Mouse (Mus musculus): ENCODE data around the gene Heatr5a. TPM values are rescaled to one million over a fixed set of nuclear protein-coding genes. Genes with fewer than 3 reads are reported as not detected.

The Heatr5a gene
- polyA plus RNA-seq, 1 experiment from 2014 or later = 14.3 TPM

DNA sequence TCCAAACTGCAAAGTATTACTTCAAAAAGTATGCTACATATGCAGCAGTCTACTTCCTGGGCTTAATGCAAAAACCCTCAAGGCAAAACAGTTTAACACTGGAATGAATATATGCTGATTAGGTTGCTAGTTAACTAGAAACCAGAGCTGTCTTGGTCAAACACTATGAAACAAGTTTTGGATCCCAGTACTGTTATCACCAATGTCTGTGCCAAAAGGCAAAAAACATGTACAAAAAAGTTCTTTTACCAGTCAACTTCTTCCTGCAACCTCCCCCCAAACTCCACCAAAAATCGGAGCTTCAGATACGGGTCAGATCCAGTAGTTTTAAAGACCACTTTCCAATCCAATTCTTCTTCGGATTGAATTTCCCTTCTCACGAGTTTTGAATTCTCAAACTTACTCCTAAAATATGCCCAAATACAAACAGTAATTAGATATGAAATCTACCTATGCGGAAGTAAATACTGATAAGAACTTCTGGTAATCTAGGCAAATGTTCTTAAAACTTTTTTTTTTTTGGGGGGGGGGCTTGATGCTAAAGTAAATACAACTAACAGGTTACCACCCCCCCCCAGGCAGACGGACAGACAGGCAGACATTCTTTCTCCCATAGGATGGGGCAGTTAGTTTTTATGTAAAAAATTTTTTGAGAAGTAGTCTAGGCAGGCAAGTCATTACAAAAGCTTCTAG is 143.0 kb downstream of the Heatr5a start:
- no peak for DNase-seq (ENCODE audit: low spot score)
- H3K27ac ChIP-seq = peak overlapping the region; percentile 99
- peak overlapping the region; percentile 99 for H3K4me3 ChIP-seq
- H3K36me3 ChIP-seq = peaks cover 26% of the 10 kb centered on the region
- peaks cover 10% of the 10 kb centered on the region; the same call in 1 of the 2 replicates for H3K4me1 ChIP-seq
- H3K27me3 ChIP-seq (ENCODE audit: insufficient read depth, poor library complexity, severe bottlenecking) = no peaks in the 10 kb centered on the region
- WGBS = 23% methylated on average over 6 of the region's 6 CpGs
- H3K9me3 ChIP-seq = no peaks in the 10 kb centered on the region

Other genes starting within 250 kb of the Heatr5a start
- 35.2 and 35.6 TPM in 2 replicates for gene Hectd1, start 141.8 kb downstream of the Heatr5a start, polyA plus RNA-seq (2016; fragmentation: Nextera tagmentation; extraction: Ambion mirVana)
- 20.3 and 20.7 TPM in 2 replicates for gene Dtd2, start 35.2 kb upstream of the Heatr5a start, polyA plus RNA-seq (2016; fragmentation: Nextera tagmentation; extraction: Ambion mirVana)
- gene Gpr33, start 56.7 kb upstream of the Heatr5a start, polyA plus RNA-seq (2016; fragmentation: Nextera tagmentation; extraction: Ambion mirVana) = not detected in 2 replicates
- 11.4 and 13.6 TPM in 2 replicates for gene Nubpl, start 126.4 kb upstream of the Heatr5a start, polyA plus RNA-seq (2016; fragmentation: Nextera tagmentation; extraction: Ambion mirVana)

Measured in heart, embryonic 10.5 days (tissue).